Mouse (Mus musculus) thymus, postnatal 0 days (tissue): Measurements from ENCODE around the gene Eno2. TPM values are rescaled to one million over a fixed set of nuclear protein-coding genes. Genes with fewer than 3 reads are reported as not detected.
"Not testable (repeated sequence)": the region's sequence is repeated elsewhere in the genome, so short reads cannot be mapped to it uniquely, and the experiment has no call there.

Source experiments
- DNase-seq: peaks from one replicate; pipeline ENCODE4 v3.0.0-alpha.2; 2015; ENCODE audit warnings: low spot score
- polyA plus RNA-seq: library from polyadenylated mRNA; unstranded; fragments of >200 nt; fragmentation: Nextera tagmentation; extraction: Ambion mirVana; gene quantifications from 2 replicates; pipeline ENCODE4 v1.2.1, GENCODE M21; 2015

Eno2 gene
- polyA plus RNA-seq, result 3.8 TPM in 2 replicates

DNA sequence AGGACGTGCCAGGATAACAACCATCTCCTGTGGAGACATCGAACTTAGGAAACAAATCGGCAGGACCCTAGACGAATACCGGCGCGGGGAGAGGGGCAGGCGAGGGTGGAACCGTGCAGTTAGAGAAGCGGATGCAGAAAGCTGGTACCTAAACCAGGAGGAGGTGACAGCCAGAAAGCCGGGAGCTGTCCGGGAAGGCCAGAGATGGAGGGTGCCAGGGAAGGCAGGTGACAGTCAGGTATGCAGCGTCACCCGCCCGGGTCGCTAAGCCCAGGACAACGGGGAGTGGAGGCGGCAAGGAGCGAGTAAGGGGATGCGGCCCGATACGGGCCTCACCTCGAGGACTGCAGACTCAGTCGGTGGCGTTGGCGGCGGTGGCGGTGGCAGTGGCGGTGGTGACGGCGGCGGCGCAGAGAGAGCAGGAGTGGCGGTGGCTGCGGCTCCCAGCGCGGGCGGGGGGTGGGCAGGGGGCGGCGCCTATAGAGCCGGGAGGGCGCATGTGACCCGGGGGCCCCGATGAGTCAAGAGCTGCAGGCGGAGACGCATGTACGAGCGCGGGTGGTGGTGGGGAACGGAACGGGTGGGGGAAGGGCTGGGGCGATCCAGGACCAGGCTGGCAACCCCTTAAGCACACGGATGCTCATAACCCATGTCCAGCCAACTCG, at the start of gene Eno2:
TSS of gene Eno2 (minus strand) at position 573 of the 665 bp plus-strand sequence.
- DNase-seq, result peak; percentile 70

DNA sequence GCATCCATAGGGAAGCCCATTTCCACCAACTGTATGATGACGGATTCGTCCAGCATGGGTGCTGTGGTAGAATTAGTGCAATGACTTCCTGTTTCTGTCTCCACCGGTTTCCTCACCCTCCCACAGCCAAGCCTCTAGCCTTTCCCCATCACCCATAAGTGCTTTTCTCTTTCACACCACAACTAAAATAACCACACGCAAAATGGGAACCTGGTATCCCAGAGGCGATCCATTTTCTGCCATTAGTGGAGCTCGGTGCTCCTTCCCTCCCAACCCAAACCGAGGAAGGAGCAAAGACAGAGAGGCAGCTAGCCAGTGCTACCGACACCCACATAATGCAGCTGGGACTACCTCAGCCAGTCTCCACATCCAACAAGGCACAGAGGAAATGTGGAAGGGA, 48.5 kb upstream of the Eno2 start:
- no peak for DNase-seq

DNA sequence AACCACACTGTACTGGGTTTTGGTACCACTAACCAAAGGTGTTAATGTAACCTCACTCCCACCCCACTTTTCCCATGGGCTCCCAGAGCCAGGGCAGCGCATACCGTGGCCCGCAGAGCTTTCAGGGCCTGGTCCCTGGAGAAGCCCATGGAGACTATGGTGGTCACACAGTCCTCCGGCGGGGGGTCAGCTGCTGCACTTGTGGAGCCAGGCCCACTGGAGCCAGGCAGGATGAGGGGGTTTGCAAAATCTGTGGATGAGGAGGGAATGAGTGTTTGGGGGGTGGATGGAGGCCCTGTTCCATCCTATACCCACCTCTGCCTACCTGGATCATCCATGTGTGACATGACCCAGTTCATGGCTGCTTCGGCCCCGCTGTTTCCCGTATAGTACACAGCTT, 48.1 kb upstream of the Eno2 start:
- DNase-seq, result no peak

DNA sequence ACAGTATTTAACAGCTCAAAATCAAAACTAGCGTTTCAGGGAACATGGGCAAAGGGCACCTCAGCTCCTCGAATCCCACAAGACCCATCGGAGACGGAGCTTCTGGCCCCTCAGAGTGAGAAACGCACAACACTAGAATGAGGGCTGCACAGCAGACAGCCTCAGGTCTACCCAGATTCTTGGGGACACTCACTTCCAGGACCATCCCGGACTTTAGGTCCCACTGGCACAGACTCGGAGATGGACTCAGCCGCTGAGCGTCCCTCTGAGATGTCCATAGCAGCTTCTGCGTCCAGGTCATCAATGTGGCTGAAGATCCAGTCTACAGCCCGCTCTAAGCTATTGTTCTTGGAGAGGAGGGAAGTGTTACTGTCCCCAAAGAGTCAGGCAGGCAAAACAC, 47.7 kb upstream of the Eno2 start:
- DNase-seq, result no peak

DNA sequence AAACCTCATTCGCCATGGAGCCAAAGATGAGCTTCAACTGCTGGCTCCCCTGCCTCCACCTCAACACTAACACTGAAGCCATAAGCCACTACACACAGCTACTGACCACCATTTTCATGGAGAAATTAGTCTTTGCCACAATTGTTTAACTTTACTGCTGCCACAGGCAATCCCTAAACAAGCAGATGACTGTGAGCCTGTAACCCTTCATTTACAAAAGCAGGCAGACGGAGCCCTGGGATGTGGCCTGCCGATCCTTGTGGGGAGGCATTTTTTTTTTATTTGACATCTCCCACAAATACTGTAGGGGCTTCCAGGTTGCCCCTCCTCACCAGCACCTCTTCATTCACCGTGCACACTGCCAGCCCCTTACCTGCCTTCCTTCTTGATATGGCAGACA, 47.1 kb upstream of the Eno2 start:
- DNase-seq, result no peak

DNA sequence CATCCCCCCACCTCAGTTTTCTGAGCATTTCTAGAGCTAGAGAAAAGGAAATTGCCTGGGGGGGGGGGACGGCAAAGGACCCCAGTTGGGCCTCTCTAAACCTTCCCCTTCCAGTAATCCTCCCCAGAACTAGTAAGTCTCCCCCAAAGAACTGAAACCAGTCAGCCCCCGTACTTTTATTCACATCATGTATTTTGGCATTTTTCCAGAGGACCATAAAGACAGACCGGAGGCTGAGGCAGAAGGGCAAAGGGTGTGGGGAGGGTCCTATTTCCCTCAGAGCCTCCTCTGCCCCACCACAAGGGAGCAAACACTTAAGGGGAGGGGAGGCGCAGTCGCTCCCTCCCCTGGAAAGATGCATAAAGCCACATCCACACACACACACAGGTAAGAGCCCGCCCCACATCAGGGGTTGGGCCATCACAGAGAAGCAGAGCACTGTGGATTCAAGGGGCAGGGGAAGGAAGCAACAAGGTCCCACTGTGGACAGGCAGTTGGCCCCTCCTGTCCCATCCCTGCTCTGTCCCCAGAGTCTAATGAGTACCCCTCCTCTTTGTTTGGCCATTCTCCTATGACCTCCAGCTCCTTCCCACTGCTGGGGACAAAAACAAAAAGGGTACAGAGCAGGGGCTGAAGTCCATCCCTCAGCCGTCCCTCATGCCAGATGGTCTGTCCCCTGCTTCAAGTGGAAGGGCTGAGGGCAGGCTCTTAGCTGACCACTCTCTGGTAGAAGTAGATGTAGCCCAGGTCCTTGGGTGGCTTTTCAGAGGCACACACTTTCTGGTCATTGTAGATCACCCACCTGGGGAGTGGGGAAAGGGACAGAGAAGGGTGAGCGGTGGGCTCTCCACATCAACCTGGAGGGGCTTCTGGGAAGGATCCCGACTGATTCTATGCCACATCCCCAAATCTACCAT, 45.6 kb upstream of the Eno2 start:
- no peak for DNase-seq

DNA sequence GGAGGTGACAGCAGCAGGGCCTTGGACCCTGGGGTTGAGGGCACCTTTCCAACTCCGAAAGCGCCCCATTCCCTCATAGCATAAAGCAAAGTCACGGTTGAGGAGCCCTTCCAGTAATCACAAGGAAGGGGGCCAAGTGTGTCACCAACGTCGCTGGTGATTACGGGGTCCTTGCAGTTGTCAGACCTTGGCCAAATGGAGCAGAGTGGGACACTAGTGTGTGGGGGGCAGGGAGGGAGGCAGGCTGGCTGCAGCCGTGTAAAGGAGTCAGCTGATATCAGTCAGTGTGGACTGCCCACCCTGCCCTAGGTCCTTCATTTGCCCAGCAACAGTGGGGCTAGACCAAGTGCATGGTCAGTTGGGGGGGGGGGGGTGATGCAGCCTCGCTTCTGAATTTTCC, 45.0 kb upstream of the Eno2 start:
- DNase-seq, result no peak

DNA sequence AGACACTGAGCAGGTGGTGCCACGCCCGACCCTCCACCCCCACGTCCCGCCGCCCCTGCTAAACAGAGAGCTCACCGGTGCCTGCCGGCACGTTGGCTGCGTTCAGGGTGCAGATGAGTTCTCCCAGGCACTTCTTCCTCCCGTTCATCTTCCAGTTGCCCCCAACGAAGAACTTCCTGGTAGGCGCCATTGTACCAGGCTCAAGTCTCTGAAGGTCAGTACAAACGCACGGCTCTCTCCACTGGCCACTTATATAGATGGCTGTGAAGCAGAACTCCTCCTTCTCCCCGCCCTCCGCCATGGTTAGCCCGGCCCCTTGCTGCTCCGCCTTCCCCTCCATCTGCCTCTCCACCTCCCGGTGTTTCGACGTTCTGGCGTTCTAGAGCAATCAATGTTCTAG, 44.5 kb upstream of the Eno2 start, which contains the start of gene Tpi1:
TSS of gene Tpi1 (minus strand) at position 364 of the 400 bp plus-strand sequence.
- peak; percentile 77 for DNase-seq

DNA sequence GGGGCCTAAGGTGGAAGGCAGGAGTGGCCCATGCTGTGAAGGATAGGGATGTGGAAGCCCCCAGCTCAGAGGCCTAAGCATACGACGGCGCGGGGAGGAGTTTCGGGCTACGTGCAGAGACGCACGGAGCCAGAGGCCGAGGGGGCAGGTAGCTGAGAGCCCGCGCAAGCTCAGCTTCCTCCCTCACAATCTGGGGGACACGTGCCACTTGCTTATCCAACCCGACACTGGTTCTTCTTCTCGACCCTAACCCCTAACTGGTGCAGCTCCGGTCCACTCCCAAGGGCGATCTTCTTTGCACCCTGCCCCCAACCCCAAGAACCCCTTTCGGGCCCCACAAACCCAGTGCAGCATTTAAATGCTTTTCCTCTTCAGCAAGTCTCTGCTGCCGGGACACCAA, 44.0 kb upstream of the Eno2 start:
- DNase-seq, result peak; percentile 73

DNA sequence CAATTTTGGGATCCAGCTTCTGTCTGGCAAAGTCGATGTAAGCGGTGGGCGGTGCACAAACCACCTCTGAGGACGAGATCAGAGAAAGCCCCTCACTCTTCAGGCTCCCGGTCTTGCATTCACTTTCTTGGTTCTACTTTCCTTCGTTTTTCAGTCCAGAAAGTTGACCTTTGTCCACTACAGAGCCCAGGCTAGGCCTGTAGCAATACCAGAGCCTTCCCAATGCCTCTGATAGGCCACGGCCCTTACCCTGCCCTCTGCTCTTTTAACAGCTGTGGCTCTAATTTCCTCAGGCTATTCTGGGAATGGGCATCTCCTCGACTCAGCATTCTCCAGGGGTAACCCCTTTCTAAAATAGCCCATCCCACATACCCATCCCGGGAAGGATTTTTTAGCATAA, 43.4 kb upstream of the Eno2 start:
- DNase-seq, result no peak

DNA sequence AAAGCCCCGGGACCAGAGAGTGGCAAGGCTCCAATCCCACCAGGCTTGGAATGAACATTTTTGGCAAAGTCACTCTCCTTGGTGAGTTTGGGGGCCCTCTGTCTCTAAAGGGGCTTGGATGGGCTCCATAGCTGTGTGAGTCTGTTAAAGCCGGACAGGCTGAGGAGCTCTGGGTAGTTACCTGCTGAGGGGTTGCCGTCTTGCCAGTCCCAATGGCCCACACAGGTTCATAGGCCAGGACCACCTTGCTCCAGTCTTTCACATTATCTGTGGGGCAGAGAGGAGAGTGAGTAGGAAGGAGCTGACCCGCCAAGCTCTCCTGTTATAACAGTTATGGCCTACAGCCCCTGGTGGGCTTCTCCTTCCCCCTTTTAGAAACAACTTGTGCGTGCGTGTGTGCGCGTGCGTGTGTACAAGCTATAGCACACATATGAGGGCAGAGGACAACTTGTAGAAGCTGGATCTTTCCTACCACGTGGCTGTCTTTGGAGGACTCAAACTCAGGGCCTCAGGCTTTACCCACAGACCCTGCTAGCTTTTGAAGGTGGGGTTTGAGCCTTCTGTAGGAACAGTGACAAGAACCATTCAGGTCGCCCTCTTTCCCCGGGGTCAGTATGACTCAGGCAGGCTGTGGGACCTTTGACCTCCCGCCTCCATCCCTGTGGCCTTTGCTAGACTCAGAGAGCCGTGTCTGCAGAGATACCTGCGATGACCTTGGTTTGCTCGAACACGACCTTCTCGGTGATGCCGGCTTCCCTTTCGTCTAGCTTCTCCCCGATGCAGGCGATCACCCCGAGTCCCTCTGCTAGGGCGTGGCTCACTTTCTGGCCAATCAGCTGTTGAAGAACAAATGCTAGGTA, 42.5 kb upstream of the Eno2 start:
- no peak for DNase-seq

DNA sequence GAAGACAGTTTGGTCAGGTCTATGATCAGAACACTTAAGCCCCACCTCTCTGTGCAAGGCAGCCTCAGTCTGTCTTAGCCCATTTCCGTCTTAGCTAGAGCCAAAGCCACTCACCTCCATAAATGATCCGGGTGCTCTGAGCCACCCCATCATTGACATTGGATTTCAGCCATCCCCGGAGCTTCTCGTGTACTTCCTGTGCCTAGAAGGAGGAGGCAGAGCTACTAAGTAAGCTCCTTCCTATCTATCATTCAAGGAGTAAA, 41.9 kb upstream of the Eno2 start:
- no peak for DNase-seq

DNA sequence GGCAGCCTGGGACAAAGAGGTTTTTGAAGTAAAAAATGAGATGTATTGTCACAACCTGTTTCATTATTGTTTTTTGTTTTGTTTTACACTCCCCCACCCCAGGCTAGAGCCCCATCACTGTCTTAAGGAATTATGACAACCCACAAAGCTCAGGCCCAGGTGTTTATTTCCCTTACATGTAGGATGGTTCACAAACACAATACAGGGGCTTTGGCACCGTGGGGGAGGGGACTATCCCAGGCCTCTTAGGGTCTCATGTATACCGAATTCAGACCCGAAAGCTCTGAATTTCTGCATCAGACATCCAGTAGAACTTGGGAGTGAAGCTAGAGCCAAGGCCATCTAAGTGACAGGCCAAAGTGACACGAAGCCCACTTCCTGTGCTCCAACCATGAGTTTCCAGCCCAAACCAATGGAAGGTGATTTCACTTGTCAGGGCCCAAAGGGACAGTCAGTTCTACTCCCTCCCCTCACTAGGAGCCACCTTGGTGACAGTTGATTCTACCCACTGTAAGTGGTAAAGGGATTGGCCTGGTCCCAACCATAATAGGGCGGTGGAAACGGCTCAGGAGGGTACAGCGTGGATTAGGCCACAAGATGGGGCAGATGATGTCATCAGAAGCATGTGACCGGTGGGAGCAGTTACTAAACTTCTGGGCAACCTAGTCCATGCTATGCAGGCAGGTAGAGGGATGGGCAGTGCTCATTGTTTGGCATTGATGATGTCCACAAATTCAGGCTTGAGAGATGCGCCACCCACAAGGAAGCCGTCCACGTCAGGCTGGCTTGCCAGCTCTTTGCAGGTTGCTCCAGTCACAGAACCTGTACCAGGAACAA, 41.3 kb upstream of the Eno2 start:
- not testable (repeated sequence) for DNase-seq

DNA sequence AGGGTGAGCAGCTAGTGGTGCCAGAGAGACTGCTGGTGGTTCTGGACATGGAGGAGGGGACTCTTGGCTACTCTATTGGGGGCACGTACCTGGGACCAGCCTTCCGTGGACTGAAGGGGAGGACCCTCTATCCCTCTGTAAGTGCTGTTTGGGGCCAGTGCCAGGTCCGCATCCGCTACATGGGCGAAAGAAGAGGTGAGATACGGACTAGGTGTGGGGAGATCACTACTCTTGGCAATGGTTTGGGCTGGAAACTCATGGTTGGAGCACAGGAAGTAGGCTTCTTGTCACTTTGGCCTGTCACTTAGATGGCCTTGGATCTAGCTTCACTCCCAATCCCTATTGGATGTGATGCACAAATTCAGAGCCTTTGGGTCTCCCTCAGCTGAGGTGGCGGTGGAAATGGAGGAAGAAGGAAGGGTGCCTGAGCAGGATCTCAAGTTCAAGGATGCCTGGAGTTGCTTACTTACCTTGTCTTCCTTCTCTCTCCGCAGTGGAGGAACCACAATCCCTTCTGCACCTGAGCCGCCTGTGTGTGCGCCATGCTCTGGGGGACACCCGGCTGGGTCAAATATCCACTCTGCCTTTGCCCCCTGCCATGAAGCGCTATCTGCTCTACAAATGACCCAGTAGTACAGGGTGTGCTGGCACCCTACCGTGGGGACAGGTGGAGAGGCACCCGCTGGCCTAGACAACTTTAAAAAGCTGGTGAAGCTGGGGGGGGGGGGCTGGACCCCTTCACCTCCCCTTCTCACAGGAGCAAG, 40.5 kb upstream of the Eno2 start:
- no peak for DNase-seq

DNA sequence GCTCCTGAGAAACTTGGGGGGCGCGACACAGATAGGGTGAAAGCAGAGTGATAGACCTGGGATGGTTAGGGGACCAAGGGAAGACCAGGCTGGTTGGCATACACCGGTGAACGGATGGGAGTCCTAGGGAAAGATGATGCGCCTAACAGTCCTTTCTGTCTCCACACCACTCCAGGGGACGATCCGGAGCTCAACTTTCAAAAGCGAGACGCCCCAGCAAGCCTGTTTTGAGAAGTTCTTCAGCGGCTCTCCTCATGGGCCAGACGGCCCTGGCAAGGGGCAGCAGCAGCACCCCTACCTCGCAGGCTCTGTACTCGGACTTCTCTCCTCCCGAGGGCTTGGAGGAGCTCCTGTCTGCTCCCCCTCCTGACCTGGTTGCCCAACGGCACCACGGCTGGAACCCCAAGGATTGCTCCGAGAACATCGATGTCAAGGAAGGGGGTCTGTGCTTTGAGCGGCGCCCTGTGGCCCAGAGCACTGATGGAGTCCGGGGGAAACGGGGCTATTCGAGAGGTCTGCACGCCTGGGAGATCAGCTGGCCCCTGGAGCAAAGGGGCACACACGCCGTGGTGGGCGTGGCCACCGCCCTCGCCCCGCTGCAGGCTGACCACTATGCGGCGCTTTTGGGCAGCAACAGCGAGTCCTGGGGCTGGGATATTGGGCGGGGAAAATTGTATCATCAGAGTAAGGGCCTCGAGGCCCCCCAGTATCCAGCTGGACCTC, 39.7 kb upstream of the Eno2 start:
- peak; percentile 43 for DNase-seq

DNA sequence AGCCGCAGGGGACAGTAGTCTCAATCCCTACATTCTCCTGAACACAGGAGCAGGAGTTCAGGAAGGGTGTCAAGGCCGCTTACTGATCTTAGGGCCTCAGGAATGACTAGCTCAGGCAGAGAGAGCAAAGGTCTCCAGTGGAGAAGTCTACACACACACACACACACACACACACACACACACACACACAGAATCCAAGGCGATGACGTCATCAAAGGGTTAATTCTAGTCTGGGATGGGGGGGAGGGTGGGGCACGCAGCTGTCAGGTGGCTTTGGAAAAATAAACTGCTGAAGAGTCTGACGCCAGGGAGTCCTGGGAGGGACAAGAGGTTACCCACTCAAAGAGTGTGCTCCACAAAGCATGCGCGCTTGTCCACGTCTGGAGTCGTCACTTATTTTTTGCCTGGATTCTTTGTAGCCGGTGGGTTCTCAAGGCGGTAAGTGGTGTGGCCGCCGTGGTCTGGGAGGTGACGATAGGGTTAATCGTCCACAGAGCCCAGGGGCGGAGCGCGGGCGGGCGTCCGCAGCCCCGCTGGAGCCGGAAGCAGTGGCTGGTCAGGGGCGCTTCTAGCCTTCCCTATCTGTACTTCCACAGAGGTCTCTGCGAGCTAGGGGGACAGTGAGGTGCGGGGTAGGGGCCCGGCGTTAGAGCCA, 39.0 kb upstream of the Eno2 start, which contains the start of gene Spsb2:
TSS of gene Spsb2 (plus strand) at position 304 of the 655 bp plus-strand sequence.
- DNase-seq, result peak; percentile 38

DNA sequence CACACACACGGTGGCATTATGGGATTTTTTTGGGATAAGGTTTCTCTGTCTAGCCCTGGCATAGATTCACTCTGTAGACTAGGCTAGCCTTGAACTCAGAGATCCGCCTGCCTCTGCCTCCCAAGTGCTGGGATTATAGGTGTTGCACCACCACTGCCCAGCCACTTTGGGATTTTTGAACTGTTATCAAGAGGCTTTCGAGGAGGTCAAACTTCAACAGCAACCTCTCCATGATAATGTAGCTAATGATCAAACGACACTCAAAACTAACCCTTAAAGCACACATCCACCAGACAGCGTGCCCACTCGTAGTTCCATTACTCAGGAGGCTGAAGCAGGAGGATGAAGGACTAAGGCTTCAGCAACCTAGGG, 38.5 kb upstream of the Eno2 start:
- DNase-seq, result no peak

DNA sequence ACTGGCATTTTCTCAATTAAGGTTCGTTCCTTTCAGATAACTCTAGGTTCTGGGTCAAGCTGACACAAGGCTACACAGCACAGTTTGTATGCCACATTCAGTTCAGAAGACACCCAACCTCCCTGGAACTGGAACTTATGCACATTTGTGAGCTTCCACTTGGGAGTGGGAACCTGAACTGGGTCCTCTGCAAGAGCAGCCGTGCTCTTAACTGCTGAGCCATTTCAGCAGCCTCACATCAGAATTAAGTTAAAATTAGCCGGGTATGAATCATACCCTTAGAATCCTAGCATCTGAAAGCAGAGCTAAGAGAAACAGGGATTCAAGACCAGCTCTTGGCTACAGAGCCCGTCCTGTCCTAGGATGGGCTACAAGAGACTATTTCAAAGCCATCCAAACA, 37.9 kb upstream of the Eno2 start:
- no peak for DNase-seq
